In genomic region chr13:100551371-100552008, GRCm38 (mm10) we compare ENCODE assay signal across 8 mouse cellular contexts. TPM values are rescaled to one million over a fixed set of nuclear protein-coding genes. Genes with fewer than 3 reads are reported as not detected.
DNase-seq lines count a peak whose midpoint lies in the region; ATAC-seq and TF ChIP-seq lines count a peak whose summit lies in the region.

No protein-coding gene starts in this region.

- no peak for TF ChIP-seq POLR2A in testis, adult 2 months (IDR thresholded peaks at IDR 0.05; ENCODE audit: control insufficient read depth, low read depth, low read length)

- no peaks in the 10 kb centered on the region for H3K27me3 ChIP-seq in testis, adult 2 months (ENCODE audit: control insufficient read depth, insufficient read depth, low read length)
- H3K27me3 ChIP-seq in heart, embryonic 14.5 days (ENCODE audit: control insufficient read depth, insufficient read depth, low read length) = peaks cover 37% of the 10 kb centered on the region
- H3K27me3 ChIP-seq in megakaryocyte, embryonic 14.5 days (replicated peaks) = peaks cover 54% of the 10 kb centered on the region
- H3K27me3 ChIP-seq in stomach, embryonic 15.5 days (replicated peaks) = peaks cover 16% of the 10 kb centered on the region

- no peak for ATAC-seq in heart, embryonic 14.5 days (ENCODE audit: insufficient number of reproducible peaks, insufficient read depth, low FRiP score, low read depth)
- ATAC-seq in stomach, embryonic 15.5 days (ENCODE audit: insufficient read depth, low FRiP score, low read depth) = peak; percentile 20; the same call in 1 of the 2 replicates

- H3K36me3 ChIP-seq in testis, adult 2 months (ENCODE audit: control insufficient read depth, insufficient read depth, low read length) = no peaks in the 10 kb centered on the region
- no peaks in the 10 kb centered on the region for H3K36me3 ChIP-seq in heart, embryonic 14.5 days (ENCODE audit: control insufficient read depth, insufficient read depth, low read length)
- H3K36me3 ChIP-seq in megakaryocyte, embryonic 14.5 days (replicated peaks; ENCODE audit: low read length) = no peaks in the 10 kb centered on the region
- no peaks in the 10 kb centered on the region for H3K36me3 ChIP-seq in stomach, embryonic 15.5 days

- peak overlapping the region; percentile 64 for H3K4me3 ChIP-seq in testis, adult 2 months (ENCODE audit: control insufficient read depth, low read depth, low read length)
- peak overlapping the region; percentile 54 to 55 for H3K4me3 ChIP-seq in heart, embryonic 14.5 days (ENCODE audit: control insufficient read depth in 1 of 2, insufficient read depth in 1 of 2, low read depth in 1 of 2, low read length in 2 of 2)
- H3K4me3 ChIP-seq in megakaryocyte, embryonic 14.5 days (replicated peaks) = peak overlapping the region; percentile 93
- peak overlapping the region; percentile 56 for H3K4me3 ChIP-seq in stomach, embryonic 15.5 days (replicated peaks)

- peak overlapping the region; percentile 100 for H3K4me2 ChIP-seq in heart, embryonic 14.5 days (ENCODE audit: low read length)
- H3K4me2 ChIP-seq in stomach, embryonic 15.5 days = peak overlapping the region; percentile 82

- under 1% methylated on average over 41 of the region's 41 CpGs for WGBS in heart, embryonic 14.5 days
- under 1% methylated on average over 41 of the region's 41 CpGs for WGBS in stomach, embryonic 15.5 days

- no peak overlapping the region for H3K27ac ChIP-seq in testis, adult 2 months (ENCODE audit: control insufficient read depth, insufficient read depth, low read depth, low read length)
- H3K27ac ChIP-seq in heart, embryonic 14.5 days (replicated peaks in 1 of 2; ENCODE audit: control insufficient read depth in 1 of 2, insufficient read depth in 1 of 2, low read depth in 2 of 2, low read length in 2 of 2) = no peak overlapping the region
- H3K27ac ChIP-seq in stomach, embryonic 15.5 days = peak overlapping the region; percentile 81

- peaks cover 2% of the 10 kb centered on the region; the same call in 1 of the 2 replicates for H3K9me3 ChIP-seq in heart, embryonic 14.5 days (ENCODE audit: control insufficient read depth, low read length)
- peaks cover 1% of the 10 kb centered on the region for H3K9me3 ChIP-seq in megakaryocyte, embryonic 14.5 days
- H3K9me3 ChIP-seq in stomach, embryonic 15.5 days = no peaks in the 10 kb centered on the region

- H3K9ac ChIP-seq in heart, embryonic 14.5 days (ENCODE audit: low read length) = peak overlapping the region; percentile 49
- H3K9ac ChIP-seq in stomach, embryonic 15.5 days = peak overlapping the region; percentile 72

- no peak for TF ChIP-seq CTCF in testis, adult 2 months (IDR thresholded peaks at IDR 0.05; ENCODE audit: control insufficient read depth, insufficient read depth, insufficient replicate concordance, low read depth, low read length)

- peaks cover 3% of the 10 kb centered on the region; the same call in 1 of the 2 replicates for H3K4me1 ChIP-seq in testis, adult 2 months (ENCODE audit: control insufficient read depth, insufficient read depth, low read length)
- peaks cover 0 to 4% of the 10 kb centered on the region in 2 experiments; a peak in 1 of 4 replicates for H3K4me1 ChIP-seq in heart, embryonic 14.5 days (ENCODE audit: control insufficient read depth in 2 of 2, insufficient read depth in 2 of 2, low read length in 2 of 2)
- H3K4me1 ChIP-seq in megakaryocyte, embryonic 14.5 days = peaks cover 22% of the 10 kb centered on the region
- H3K4me1 ChIP-seq in stomach, embryonic 15.5 days = no peaks in the 10 kb centered on the region

- no peak for DNase-seq in testis, postnatal 14 days (ENCODE audit: low spot score)
- peak; percentile 61 to 62 for DNase-seq in cerebellum, postnatal 14 days
- DNase-seq in kidney, postnatal 25 days = peak; percentile 54 to 62
- DNase-seq in spleen, postnatal 36 days (ENCODE audit: low spot score in 2 of 2) = no peak

RNA-seq across cellular contexts. Expression of gene Ocln, which starts 1.0 kb away (rescaled TPM):
- 1.9 and 3.0 TPM in 2 replicates for polyA plus RNA-seq in testis, adult 2 months (2012; rRNA removed)
- polyA plus RNA-seq in heart, embryonic 14.5 days (2014; fragmentation: Nextera tagmentation; extraction: Ambion mirVana) = 2.0 and 2.1 TPM in 2 replicates
- not detected in 2 replicates for polyA plus RNA-seq in megakaryocyte, embryonic 14.5 days (2012; ENCODE audit: insufficient read depth, low replicate concordance)
- 58.9 and 70.3 TPM in 2 replicates for polyA plus RNA-seq in stomach, embryonic 15.5 days (2015; fragmentation: Nextera tagmentation; extraction: Ambion mirVana)

RNA-seq across cellular contexts. Expression of gene Gtf2h2, which starts 59.1 kb away (rescaled TPM):
- polyA plus RNA-seq in testis, adult 2 months (2012; rRNA removed) = 17.9 and 21.6 TPM in 2 replicates
- polyA plus RNA-seq in heart, embryonic 14.5 days (2014; fragmentation: Nextera tagmentation; extraction: Ambion mirVana) = 51.4 and 55.4 TPM in 2 replicates
- 5.8 and 10.0 TPM in 2 replicates for polyA plus RNA-seq in megakaryocyte, embryonic 14.5 days (2012; ENCODE audit: insufficient read depth, low replicate concordance)
- polyA plus RNA-seq in stomach, embryonic 15.5 days (2015; fragmentation: Nextera tagmentation; extraction: Ambion mirVana) = 62.0 and 66.9 TPM in 2 replicates

Comparison
In these comparisons a context has a peak if more than half of its experiments do, and no peak if none do; other contexts are left out.
1. DNase-seq: peak in cerebellum, postnatal 14 days (2 of 2) and kidney, postnatal 25 days (2 of 2); none in testis, postnatal 14 days (single experiment) and spleen, postnatal 36 days (0 of 2).
2. RNA of gene Ocln, which starts 1.0 kb away (polyA plus RNA-seq): 58.9 to 70.3 TPM in stomach, embryonic 15.5 days; 1.9 to 3.0 TPM in testis, adult 2 months, 2.0 to 2.1 TPM in heart, embryonic 14.5 days and not detected in megakaryocyte, embryonic 14.5 days; every median in the first group is over 10 times any median in the second.
3. Peak in every context shown above with its lines, with median percentiles within 50 percentile points of each other: H3K4me3 ChIP-seq.